Mouse (Mus musculus) frontal cortex, adult 2 months (tissue): ENCODE data around the gene Sap25. TPM values are rescaled to one million over a fixed set of nuclear protein-coding genes. Genes with fewer than 3 reads are reported as not detected.

Source experiments
- DNase-seq, 2 experiments: peaks; one replicate each; pipeline ENCODE4 v3.0.0; 2022; ENCODE audit warnings: low spot score in 1 of 2; ENCODE audit errors: extremely low spot score in 1 of 2
- polyA plus RNA-seq: library from polyadenylated mRNA; depleted of rRNA; stranded (reverse); fragments of >200 nt; gene quantifications from 2 replicates; pipeline ENCODE4 v1.2.3, GENCODE M21; 2012

The Sap25 gene
- polyA plus RNA-seq, 1 experiment: 27.8 TPM

GRCm38 (mm10) chr5:137654746-137655145 is 13.6 kb downstream of the Sap25 start:
- DNase-seq: no peak

- DNase-seq: peak; percentile 41 to 88
Measured at GRCm38 (mm10) chr5:137656977-137657376, 15.8 kb downstream of the Sap25 start.

GRCm38 (mm10) chr5:137660064-137660688 is 19.0 kb downstream of the Sap25 start:
- DNase-seq: peak in 1 of 2 experiments; percentile 37

GRCm38 (mm10) chr5:137663057-137663456 is 21.9 kb downstream of the Sap25 start:
- no peak for DNase-seq

GRCm38 (mm10) chr5:137668971-137669370 is 27.8 kb downstream of the Sap25 start:
- no peak for DNase-seq

- no peak for DNase-seq
Measured at GRCm38 (mm10) chr5:137670240-137670639, 29.1 kb downstream of the Sap25 start.

GRCm38 (mm10) chr5:137671443-137672240 is 30.5 kb downstream of the Sap25 start:
- peak in 1 of 2 experiments; percentile 63 for DNase-seq

- DNase-seq: no peak
Measured at GRCm38 (mm10) chr5:137672361-137672760, 31.2 kb downstream of the Sap25 start.

- no peak for DNase-seq
Measured at GRCm38 (mm10) chr5:137673015-137673414, 31.9 kb downstream of the Sap25 start.

- no peak for DNase-seq
Measured at GRCm38 (mm10) chr5:137674786-137675185, 33.7 kb downstream of the Sap25 start.

GRCm38 (mm10) chr5:137677859-137678258 is 36.7 kb downstream of the Sap25 start:
- no peak for DNase-seq

- no peak for DNase-seq
Measured at GRCm38 (mm10) chr5:137678736-137679135, 37.6 kb downstream of the Sap25 start.

GRCm38 (mm10) chr5:137679726-137680125 is 38.6 kb downstream of the Sap25 start:
- DNase-seq: no peak

GRCm38 (mm10) chr5:137682526-137682925 is 41.4 kb downstream of the Sap25 start:
- DNase-seq: peak in 1 of 2 experiments; percentile 37

- DNase-seq: no peak
Measured at GRCm38 (mm10) chr5:137683388-137684293, 42.5 kb downstream of the Sap25 start.

- peak; percentile 99 to 100 for DNase-seq
Measured at GRCm38 (mm10) chr5:137684294-137685123, 43.4 kb downstream of the Sap25 start, which contains the start of gene Agfg2. Agfg2 (minus strand) TSS chr5:137684726.

GRCm38 (mm10) chr5:137685653-137686052 is 44.5 kb downstream of the Sap25 start:
- no peak for DNase-seq

GRCm38 (mm10) chr5:137686127-137686790 is 45.1 kb downstream of the Sap25 start:
- no peak for DNase-seq

- no peak for DNase-seq
Measured at GRCm38 (mm10) chr5:137689974-137690373, 48.8 kb downstream of the Sap25 start.
